Mouse (Mus musculus): Measurements from ENCODE around the gene Ccdc51. TPM values are rescaled to one million over a fixed set of nuclear protein-coding genes. Genes with fewer than 3 reads are reported as not detected.

Gene Ccdc51
- 11.9 and 12.1 TPM in 2 replicates for polyA plus RNA-seq (2016; fragmentation: Nextera tagmentation; extraction: Ambion mirVana)

GRCm38 (mm10) chr9:109082124-109082800 lies at the start of gene Ccdc51, which contains the start of gene Tma7:
Gene Ccdc51, plus strand, starts transcription at chr9:109082493.
Gene Tma7, minus strand, starts transcription at chr9:109082587.
- Histone ChIP-seq H3K27me3 (no peaks in the 10 kb centered on the region), H3K4me2 (replicated peaks) (peak within 1 kb of the TSS; percentile 92)
- WGBS: under 1% methylated on average over 37 of the region's 37 CpGs

GRCm38 (mm10) chr9:109038086-109038895 lies 44.0 kb upstream of the Ccdc51 start, which contains the start of gene Shisa5:
Gene Shisa5, plus strand, starts transcription at chr9:109038565.
- H3K9me3 ChIP-seq (replicated peaks): no peaks in the 10 kb centered on the region
- H3K9ac ChIP-seq: peak within 1 kb of the TSS; percentile 69
- H3K4me2 ChIP-seq (replicated peaks): peak within 1 kb of the TSS; percentile 90
- no peak within 1 kb of the TSS for H3K27ac ChIP-seq
- H3K27me3 ChIP-seq: no peaks in the 10 kb centered on the region
- peaks cover 11% of the 10 kb centered on the region for H3K4me1 ChIP-seq
- no peaks in the 10 kb centered on the region for H3K36me3 ChIP-seq
- ATAC-seq (ENCODE audit: low FRiP score): peak; percentile 79
- H3K4me3 ChIP-seq: peak within 1 kb of the TSS; percentile 53
- under 1% methylated on average over 30 of the region's 40 CpGs for WGBS

More at GRCm38 (mm10) chr9:109082124-109082800, at the start of gene Ccdc51, which contains the start of gene Tma7:
- peaks cover 23% of the 10 kb centered on the region for H3K4me1 ChIP-seq
- H3K4me3 ChIP-seq: peak within 1 kb of the TSS; percentile 76
- H3K9ac ChIP-seq: peak within 1 kb of the TSS; percentile 88
- H3K36me3 ChIP-seq: peaks cover 19% of the 10 kb centered on the region
- peak; percentile 98 for ATAC-seq (ENCODE audit: low FRiP score)
- no peaks in the 10 kb centered on the region for H3K9me3 ChIP-seq (replicated peaks)
- peak within 1 kb of the TSS; percentile 78 for H3K27ac ChIP-seq

GRCm38 (mm10) chr9:109038901-109039364 lies 43.4 kb upstream of the Ccdc51 start:
- Histone ChIP-seq H3K4me2 (replicated peaks) (peak overlapping the region; percentile 90), H3K9me3 (replicated peaks) (no peaks in the 10 kb centered on the region), H3K4me1 (peaks cover 11% of the 10 kb centered on the region), H3K4me3 (peak overlapping the region; percentile 53), H3K27me3 (no peaks in the 10 kb centered on the region), H3K36me3 (no peaks in the 10 kb centered on the region), H3K27ac (no peak overlapping the region), H3K9ac (peak overlapping the region; percentile 69)
- ATAC-seq (ENCODE audit: low FRiP score): no peak; the same call in 1 of the 2 replicates
- WGBS: 19% methylated on average over 8 of the region's 8 CpGs

GRCm38 (mm10) chr9:109039681-109040080 lies 42.6 kb upstream of the Ccdc51 start:
- Histone ChIP-seq H3K36me3 (no peaks in the 10 kb centered on the region), H3K9ac (no peak overlapping the region), H3K27ac (no peak overlapping the region), H3K27me3 (no peaks in the 10 kb centered on the region), H3K4me1 (peaks cover 11% of the 10 kb centered on the region), H3K4me2 (replicated peaks) (no peak overlapping the region), H3K9me3 (replicated peaks) (no peaks in the 10 kb centered on the region), H3K4me3 (no peak overlapping the region)
- ATAC-seq (ENCODE audit: low FRiP score): no peak
- 76% methylated on average over 4 of the region's 4 CpGs for WGBS

- 92% methylated on average over 8 of the region's 8 CpGs for WGBS
- H3K9ac ChIP-seq: no peak overlapping the region
- H3K27ac ChIP-seq: no peak overlapping the region
- H3K27me3 ChIP-seq: no peaks in the 10 kb centered on the region
- H3K36me3 ChIP-seq: no peaks in the 10 kb centered on the region
- no peak overlapping the region for H3K4me2 ChIP-seq (replicated peaks)
- peaks cover 11% of the 10 kb centered on the region for H3K4me1 ChIP-seq
- H3K9me3 ChIP-seq (replicated peaks): no peaks in the 10 kb centered on the region
- H3K4me3 ChIP-seq: no peak overlapping the region
- ATAC-seq (ENCODE audit: low FRiP score): no peak
Observed at GRCm38 (mm10) chr9:109040216-109040615, 42.1 kb upstream of the Ccdc51 start.

GRCm38 (mm10) chr9:109040906-109041305 lies 41.4 kb upstream of the Ccdc51 start:
- no peak for ATAC-seq (ENCODE audit: low FRiP score)
- Histone ChIP-seq H3K4me2 (replicated peaks) (no peak overlapping the region), H3K36me3 (no peaks in the 10 kb centered on the region), H3K27me3 (no peaks in the 10 kb centered on the region), H3K9ac (no peak overlapping the region), H3K9me3 (replicated peaks) (no peaks in the 10 kb centered on the region), H3K4me1 (peaks cover 11% of the 10 kb centered on the region), H3K27ac (no peak overlapping the region), H3K4me3 (no peak overlapping the region)
- 75% methylated on average over 6 of the region's 6 CpGs for WGBS

GRCm38 (mm10) chr9:109041351-109041750 lies 40.9 kb upstream of the Ccdc51 start:
- no peak for ATAC-seq (ENCODE audit: low FRiP score)
- H3K4me3 ChIP-seq: no peak overlapping the region
- no peaks in the 10 kb centered on the region for H3K9me3 ChIP-seq (replicated peaks)
- no peak overlapping the region for H3K9ac ChIP-seq
- H3K27ac ChIP-seq: no peak overlapping the region
- H3K4me1 ChIP-seq: peaks cover 11% of the 10 kb centered on the region
- H3K4me2 ChIP-seq (replicated peaks): no peak overlapping the region
- WGBS: 73% methylated on average over 7 of the region's 7 CpGs
- H3K36me3 ChIP-seq: no peaks in the 10 kb centered on the region
- no peaks in the 10 kb centered on the region for H3K27me3 ChIP-seq

- no peaks in the 10 kb centered on the region for H3K4me1 ChIP-seq
- H3K4me3 ChIP-seq: no peak overlapping the region
- no peaks in the 10 kb centered on the region for H3K9me3 ChIP-seq (replicated peaks)
- H3K4me2 ChIP-seq (replicated peaks): no peak overlapping the region
- no peak overlapping the region for H3K9ac ChIP-seq
- 30% methylated on average over 5 of the region's 5 CpGs for WGBS
- H3K36me3 ChIP-seq: no peaks in the 10 kb centered on the region
- ATAC-seq (ENCODE audit: low FRiP score): no peak
- no peaks in the 10 kb centered on the region for H3K27me3 ChIP-seq
- H3K27ac ChIP-seq: no peak overlapping the region
Observed at GRCm38 (mm10) chr9:109046306-109046705, 36.0 kb upstream of the Ccdc51 start.

- no peak for ATAC-seq (ENCODE audit: low FRiP score)
- WGBS: 80% methylated on average over 7 of the region's 7 CpGs
Observed at GRCm38 (mm10) chr9:109049316-109049715, 33.0 kb upstream of the Ccdc51 start.

GRCm38 (mm10) chr9:109049996-109050673 lies 32.2 kb upstream of the Ccdc51 start:
- Histone ChIP-seq H3K4me2 (replicated peaks) (no peak overlapping the region), H3K4me1 (peaks cover 7% of the 10 kb centered on the region), H3K36me3 (no peaks in the 10 kb centered on the region), H3K9ac (no peak overlapping the region), H3K27me3 (no peaks in the 10 kb centered on the region), H3K9me3 (replicated peaks) (no peaks in the 10 kb centered on the region), H3K27ac (no peak overlapping the region), H3K4me3 (no peak overlapping the region)
- no peak for ATAC-seq (ENCODE audit: low FRiP score)
- 82% methylated on average over 9 of the region's 9 CpGs for WGBS

More at GRCm38 (mm10) chr9:109049316-109049715, 33.0 kb upstream of the Ccdc51 start:
- H3K9me3 ChIP-seq (replicated peaks): no peaks in the 10 kb centered on the region
- no peak overlapping the region for H3K27ac ChIP-seq
- no peak overlapping the region for H3K4me2 ChIP-seq (replicated peaks)
- no peaks in the 10 kb centered on the region for H3K36me3 ChIP-seq
- no peak overlapping the region for H3K4me3 ChIP-seq
- H3K9ac ChIP-seq: no peak overlapping the region
- no peaks in the 10 kb centered on the region for H3K27me3 ChIP-seq
- peaks cover 1% of the 10 kb centered on the region for H3K4me1 ChIP-seq

- WGBS: 81% methylated on average over 3 of the region's 3 CpGs
- ATAC-seq (ENCODE audit: low FRiP score): no peak
- Histone ChIP-seq H3K27ac (no peak overlapping the region), H3K4me1 (peaks cover 12% of the 10 kb centered on the region), H3K36me3 (no peaks in the 10 kb centered on the region), H3K9ac (no peak overlapping the region), H3K4me2 (replicated peaks) (no peak overlapping the region), H3K4me3 (no peak overlapping the region), H3K9me3 (replicated peaks) (no peaks in the 10 kb centered on the region), H3K27me3 (no peaks in the 10 kb centered on the region)
Observed at GRCm38 (mm10) chr9:109050674-109050997, 31.7 kb upstream of the Ccdc51 start.

GRCm38 (mm10) chr9:109051011-109051501 lies 31.2 kb upstream of the Ccdc51 start:
- 90% methylated on average over 13 of the region's 13 CpGs for WGBS
- H3K9ac ChIP-seq: no peak overlapping the region
- H3K27ac ChIP-seq: no peak overlapping the region
- H3K4me1 ChIP-seq: peaks cover 12% of the 10 kb centered on the region
- no peak overlapping the region for H3K4me2 ChIP-seq (replicated peaks)
- H3K27me3 ChIP-seq: no peaks in the 10 kb centered on the region
- H3K9me3 ChIP-seq (replicated peaks): no peaks in the 10 kb centered on the region
- H3K4me3 ChIP-seq: no peak overlapping the region
- H3K36me3 ChIP-seq: 0 out of 2 replicates have a peak, but pooled peaks cover 2% of the 10 kb centered on the region
- no peak for ATAC-seq (ENCODE audit: low FRiP score)
